Mouse (Mus musculus) WW6 (cell line): ENCODE measurements around the gene Nrsn2.
A peak's percentile ranks its signal among the peaks of the same experiment; 100 is the strongest.

Experiments
- DNase-seq: peaks from one replicate; pipeline ENCODE4 v3.0.0-alpha.2; 2013; ENCODE audit warnings: low read depth, low spot score

The Nrsn2 gene

DNA sequence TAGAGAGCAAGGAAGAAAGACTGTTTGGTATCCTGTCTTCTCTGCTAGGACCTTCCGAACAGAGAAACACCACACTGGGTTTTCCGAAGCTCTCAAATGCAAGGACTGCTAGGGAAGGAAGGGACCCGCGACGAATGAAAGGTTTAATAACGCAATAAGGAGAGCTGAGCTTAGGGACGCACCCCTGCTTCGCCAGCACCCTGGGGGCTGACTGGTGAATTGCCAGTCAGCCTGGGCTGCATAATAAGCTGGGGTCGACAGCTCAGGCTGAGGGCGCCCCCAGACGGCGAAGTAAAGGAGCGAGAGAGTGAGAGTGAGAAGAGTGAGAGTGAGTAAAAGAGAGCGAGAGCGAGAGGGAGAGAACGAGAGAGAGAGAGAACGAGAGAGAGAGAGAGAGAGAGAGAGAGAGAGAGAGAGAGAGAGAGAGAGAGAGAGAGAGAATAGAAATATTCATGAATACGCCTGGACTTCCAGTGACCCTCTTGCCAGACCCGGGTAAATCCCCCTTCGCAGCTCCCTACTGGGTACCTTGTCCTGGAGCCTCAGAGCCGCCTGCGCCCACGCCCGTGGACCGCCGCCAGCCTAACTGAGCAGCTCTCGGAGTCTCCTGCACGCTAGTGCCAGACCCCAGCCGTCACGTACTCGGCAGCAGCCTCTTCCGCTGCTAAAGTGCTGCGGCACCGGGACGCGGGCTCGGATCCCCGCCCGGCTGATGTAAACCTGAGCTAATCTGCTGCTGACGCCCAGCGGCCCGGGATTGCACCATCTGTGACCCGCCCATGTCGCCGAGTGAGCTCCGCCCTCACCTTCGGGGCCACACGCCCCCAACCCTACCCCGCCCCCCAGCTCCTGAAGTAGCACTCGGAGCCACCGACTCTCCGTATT is 32.9 kb downstream of the Nrsn2 start, which contains the start of gene Trib3:
TSS of gene Trib3 (minus strand) at position 704 of the 885 bp plus-strand sequence.
- DNase-seq, result peak; percentile 67

DNA sequence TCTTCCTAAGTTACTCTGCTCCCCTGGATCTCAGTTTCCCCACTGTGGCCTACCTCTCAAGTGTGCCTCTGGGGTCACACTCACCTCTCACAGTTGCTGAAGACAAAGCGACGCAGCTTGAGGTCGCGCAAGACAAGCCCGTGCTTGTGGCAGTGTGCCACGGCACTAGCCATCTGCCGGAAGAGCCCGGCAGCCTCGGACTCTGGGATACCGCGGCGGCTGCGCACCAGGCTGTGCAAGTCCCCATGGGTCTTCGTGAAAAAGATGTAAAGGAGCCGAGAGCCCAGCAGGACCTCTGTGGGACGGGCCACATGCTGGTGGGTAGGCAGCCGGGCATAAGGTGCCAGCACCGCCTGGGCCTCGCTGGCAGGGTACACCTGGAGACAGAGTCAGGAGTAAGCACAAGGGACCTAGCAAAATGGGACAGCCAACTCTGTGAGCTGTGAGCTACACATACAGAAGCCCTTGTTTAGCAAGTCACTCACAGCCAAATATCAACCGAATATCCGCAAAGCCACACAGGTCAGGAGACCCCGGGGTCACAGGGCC is 36.7 kb downstream of the Nrsn2 start:
- no peak for DNase-seq

GRCm38 (mm10) chr2:152338319-152338718 is 38.1 kb downstream of the Nrsn2 start:
- no peak for DNase-seq

- DNase-seq, result no peak
These were observed 38.7 kb downstream of the Nrsn2 start for GRCm38 (mm10) chr2:152337591-152338212.

- DNase-seq, result no peak
These were observed 39.6 kb downstream of the Nrsn2 start for GRCm38 (mm10) chr2:152336856-152337255.

- no peak for DNase-seq
These were observed 41.1 kb downstream of the Nrsn2 start for GRCm38 (mm10) chr2:152335289-152335820.

GRCm38 (mm10) chr2:152333345-152334006 is 43.0 kb downstream of the Nrsn2 start:
- DNase-seq, result no peak

GRCm38 (mm10) chr2:152332101-152332825 is 44.2 kb downstream of the Nrsn2 start, which contains the start of gene Rbck1:
Gene Rbck1 (minus strand): TSS chr2:152332653.
- peak; percentile 81 for DNase-seq

GRCm38 (mm10) chr2:152330858-152331423 is 45.5 kb downstream of the Nrsn2 start:
- DNase-seq, result no peak

- no peak for DNase-seq
These were observed 48.5 kb downstream of the Nrsn2 start for GRCm38 (mm10) chr2:152327980-152328379.

DNA sequence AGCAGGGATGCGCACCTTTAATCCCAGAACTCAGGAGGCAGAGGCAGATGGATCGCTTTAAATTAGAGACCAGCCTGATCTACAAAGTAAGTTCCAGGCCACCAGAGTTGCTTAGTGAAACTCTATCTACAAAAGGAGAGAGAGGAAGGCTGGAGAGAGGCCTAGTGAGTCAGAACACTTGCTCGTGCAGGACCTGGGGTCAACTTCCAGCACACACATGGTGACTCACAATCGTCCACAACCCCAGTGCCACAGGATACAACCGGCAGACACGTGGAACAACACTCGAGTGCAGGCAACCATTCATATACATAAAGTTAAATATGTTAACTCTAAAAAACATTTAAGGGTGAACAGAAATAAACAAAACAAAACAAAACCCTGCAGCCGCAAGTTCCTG is 49.8 kb downstream of the Nrsn2 start:
- no peak for DNase-seq

DNA sequence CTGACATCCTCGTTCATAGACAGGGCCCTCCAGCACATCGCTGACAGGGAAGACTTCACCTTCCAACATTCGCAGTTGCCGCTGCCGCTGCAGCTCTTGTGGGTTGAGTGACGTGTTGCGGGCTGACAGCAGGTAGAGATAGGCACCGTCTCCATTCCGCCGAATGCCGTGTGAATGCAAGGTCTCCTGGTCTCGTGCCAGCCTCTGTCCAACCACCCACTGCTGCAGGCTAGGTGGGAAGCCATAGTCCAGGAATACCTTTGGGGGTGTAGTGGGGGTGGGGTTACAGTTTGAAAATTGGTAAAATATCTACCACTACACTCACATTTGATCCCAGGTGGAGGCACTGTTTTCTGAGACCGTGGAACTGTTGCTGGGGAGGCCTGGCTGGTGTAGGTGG is 50.3 kb downstream of the Nrsn2 start:
- DNase-seq, result no peak

- no peak for DNase-seq
These were observed 51.6 kb downstream of the Nrsn2 start for GRCm38 (mm10) chr2:152324842-152325241.

GRCm38 (mm10) chr2:152323971-152324370 is 52.5 kb downstream of the Nrsn2 start:
- DNase-seq, result no peak

DNA sequence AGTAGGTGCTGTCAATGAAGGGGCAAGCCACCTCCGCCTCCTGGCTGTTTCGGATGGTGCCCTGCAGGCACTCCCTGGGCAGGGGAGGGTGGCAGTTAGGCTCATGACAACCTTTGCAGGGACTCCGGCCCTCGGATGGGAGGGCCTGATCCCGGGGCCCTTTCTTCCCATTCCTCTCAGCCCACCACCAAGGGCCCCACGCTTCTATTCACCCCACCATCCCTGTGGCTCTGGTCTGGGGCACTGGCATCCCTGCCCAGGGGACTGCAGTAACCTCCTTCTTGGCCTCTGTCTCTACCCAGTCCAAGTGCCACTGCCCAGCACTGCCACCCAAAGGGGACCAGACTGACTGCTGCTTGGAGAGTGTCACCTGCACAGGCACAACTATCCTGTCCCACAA is 54.2 kb downstream of the Nrsn2 start:
- no peak for DNase-seq

- DNase-seq, result no peak
These were observed 54.9 kb downstream of the Nrsn2 start for GRCm38 (mm10) chr2:152321558-152321957.
